Mouse (Mus musculus): ENCODE results near the gene Trpm1. TPM values are rescaled to one million over a fixed set of nuclear protein-coding genes. Genes with fewer than 3 reads are reported as not detected.

Trpm1 gene
- polyA plus RNA-seq, 2 experiments, result not detected

- H3K4me2 ChIP-seq (ENCODE audit: low read depth), result no peak overlapping the region
- no peaks in the 10 kb centered on the region for H3K4me1 ChIP-seq (replicated peaks; ENCODE audit: control insufficient read depth in 2 of 2, insufficient read depth in 2 of 2, low read length in 1 of 2)
- DNase-seq (ENCODE audit: low read depth in 3 of 3, low spot score in 3 of 3), result no peak
- WGBS (ENCODE audit: insufficient replicate concordance), result 70% methylated on average over 8 of the region's 8 CpGs
- H3K27ac ChIP-seq, result no peak overlapping the region
- H3K4me3 ChIP-seq (ENCODE audit: insufficient read depth in 1 of 2, low read depth in 2 of 2, low read length in 2 of 2), result no peak overlapping the region
- H3K27me3 ChIP-seq (ENCODE audit: control insufficient read depth, insufficient read depth, low read length), result no peaks in the 10 kb centered on the region
- H3K9me3 ChIP-seq (ENCODE audit: control insufficient read depth, low read length), result no peaks in the 10 kb centered on the region
- TF ChIP-seq CTCF (IDR thresholded peaks at IDR 0.05; ENCODE audit: low read depth), result no peak
- no peak for TF ChIP-seq EP300 (IDR thresholded peaks at IDR 0.05; ENCODE audit: low read depth)
- no peaks in the 10 kb centered on the region for H3K36me3 ChIP-seq (replicated peaks; ENCODE audit: control insufficient read depth, insufficient read depth, low read depth)
- no peak for ATAC-seq (ENCODE audit: insufficient read depth)
- no peak overlapping the region for H3K9ac ChIP-seq (replicated peaks)
Observed at GRCm38 (mm10) chr7:64237747-64238146, 84.1 kb downstream of the Trpm1 start.

GRCm38 (mm10) chr7:64238410-64239086 lies 84.9 kb downstream of the Trpm1 start:
- H3K4me1 ChIP-seq (replicated peaks; ENCODE audit: control insufficient read depth in 2 of 2, insufficient read depth in 2 of 2, low read length in 1 of 2), result no peaks in the 10 kb centered on the region
- no peak overlapping the region for H3K4me3 ChIP-seq (ENCODE audit: insufficient read depth in 1 of 2, low read depth in 2 of 2, low read length in 2 of 2)
- H3K36me3 ChIP-seq (replicated peaks; ENCODE audit: control insufficient read depth, insufficient read depth, low read depth), result no peaks in the 10 kb centered on the region
- no peaks in the 10 kb centered on the region for H3K9me3 ChIP-seq (ENCODE audit: control insufficient read depth, low read length)
- ATAC-seq (ENCODE audit: insufficient read depth) (no peak), DNase-seq (ENCODE audit: low read depth in 3 of 3, low spot score in 3 of 3) (no peak)
- no peak overlapping the region for H3K4me2 ChIP-seq (ENCODE audit: low read depth)
- no peak overlapping the region for H3K27ac ChIP-seq
- TF ChIP-seq EP300 (IDR thresholded peaks at IDR 0.05; ENCODE audit: low read depth) (no peak), CTCF (IDR thresholded peaks at IDR 0.05; ENCODE audit: low read depth) (no peak)
- H3K27me3 ChIP-seq (ENCODE audit: control insufficient read depth, insufficient read depth, low read length), result no peaks in the 10 kb centered on the region
- H3K9ac ChIP-seq (replicated peaks), result no peak overlapping the region
- 71% methylated on average over 7 of the region's 7 CpGs for WGBS (ENCODE audit: insufficient replicate concordance)

GRCm38 (mm10) chr7:64239138-64239805 lies 85.6 kb downstream of the Trpm1 start:
- Histone ChIP-seq H3K27me3 (ENCODE audit: control insufficient read depth, insufficient read depth, low read length) (no peaks in the 10 kb centered on the region), H3K36me3 (replicated peaks; ENCODE audit: control insufficient read depth, insufficient read depth, low read depth) (no peaks in the 10 kb centered on the region), H3K4me3 (ENCODE audit: insufficient read depth in 1 of 2, low read depth in 2 of 2, low read length in 2 of 2) (no peak overlapping the region), H3K4me1 (replicated peaks; ENCODE audit: control insufficient read depth in 2 of 2, insufficient read depth in 2 of 2, low read length in 1 of 2) (no peaks in the 10 kb centered on the region), H3K9me3 (ENCODE audit: control insufficient read depth, low read length) (no peaks in the 10 kb centered on the region), H3K9ac (replicated peaks) (no peak overlapping the region), H3K4me2 (ENCODE audit: low read depth) (no peak overlapping the region), H3K27ac (no peak overlapping the region)
- no peak for DNase-seq (ENCODE audit: low read depth in 3 of 3, low spot score in 3 of 3)
- 57% methylated on average over 9 of the region's 9 CpGs for WGBS (ENCODE audit: insufficient replicate concordance)
- ATAC-seq (ENCODE audit: insufficient read depth), result no peak
- TF ChIP-seq CTCF (IDR thresholded peaks at IDR 0.05; ENCODE audit: low read depth) (no peak), EP300 (IDR thresholded peaks at IDR 0.05; ENCODE audit: low read depth) (no peak)

- Histone ChIP-seq H3K9me3 (ENCODE audit: control insufficient read depth, low read length) (no peaks in the 10 kb centered on the region), H3K9ac (replicated peaks) (no peak overlapping the region), H3K4me3 (ENCODE audit: insufficient read depth in 1 of 2, low read depth in 2 of 2, low read length in 2 of 2) (no peak overlapping the region), H3K27ac (no peak overlapping the region), H3K27me3 (ENCODE audit: control insufficient read depth, insufficient read depth, low read length) (no peaks in the 10 kb centered on the region), H3K4me2 (ENCODE audit: low read depth) (no peak overlapping the region), H3K36me3 (replicated peaks; ENCODE audit: control insufficient read depth, insufficient read depth, low read depth) (no peaks in the 10 kb centered on the region), H3K4me1 (replicated peaks; ENCODE audit: control insufficient read depth in 2 of 2, insufficient read depth in 2 of 2, low read length in 1 of 2) (no peaks in the 10 kb centered on the region)
- no peak for TF ChIP-seq CTCF (IDR thresholded peaks at IDR 0.05; ENCODE audit: low read depth)
- TF ChIP-seq EP300 (IDR thresholded peaks at IDR 0.05; ENCODE audit: low read depth), result no peak
- WGBS (ENCODE audit: insufficient replicate concordance), result 65% methylated on average over 4 of the region's 4 CpGs
- ATAC-seq (ENCODE audit: insufficient read depth), result no peak
- DNase-seq (ENCODE audit: low read depth in 3 of 3, low spot score in 3 of 3), result no peak
Observed at GRCm38 (mm10) chr7:64239806-64240315, 86.2 kb downstream of the Trpm1 start.

- no peak for ATAC-seq (ENCODE audit: insufficient read depth)
- H3K27me3 ChIP-seq (ENCODE audit: control insufficient read depth, insufficient read depth, low read length), result no peaks in the 10 kb centered on the region
- no peak overlapping the region for H3K9ac ChIP-seq (replicated peaks)
- H3K36me3 ChIP-seq (replicated peaks; ENCODE audit: control insufficient read depth, insufficient read depth, low read depth), result no peaks in the 10 kb centered on the region
- no peaks in the 10 kb centered on the region for H3K4me1 ChIP-seq (replicated peaks; ENCODE audit: control insufficient read depth in 2 of 2, insufficient read depth in 2 of 2, low read length in 1 of 2)
- no peaks in the 10 kb centered on the region for H3K9me3 ChIP-seq (ENCODE audit: control insufficient read depth, low read length)
- DNase-seq (ENCODE audit: low read depth in 3 of 3, low spot score in 3 of 3), result no peak
- H3K4me2 ChIP-seq (ENCODE audit: low read depth), result no peak overlapping the region
- no peak overlapping the region for H3K4me3 ChIP-seq (ENCODE audit: insufficient read depth in 1 of 2, low read depth in 2 of 2, low read length in 2 of 2)
- TF ChIP-seq EP300 (IDR thresholded peaks at IDR 0.05; ENCODE audit: low read depth) (no peak), CTCF (IDR thresholded peaks at IDR 0.05; ENCODE audit: low read depth) (no peak)
- no peak overlapping the region for H3K27ac ChIP-seq
- 46% methylated on average over 4 of the region's 4 CpGs for WGBS (ENCODE audit: insufficient replicate concordance)
Observed at GRCm38 (mm10) chr7:64242424-64242823, 88.8 kb downstream of the Trpm1 start.
